In the genomic region with DNA sequence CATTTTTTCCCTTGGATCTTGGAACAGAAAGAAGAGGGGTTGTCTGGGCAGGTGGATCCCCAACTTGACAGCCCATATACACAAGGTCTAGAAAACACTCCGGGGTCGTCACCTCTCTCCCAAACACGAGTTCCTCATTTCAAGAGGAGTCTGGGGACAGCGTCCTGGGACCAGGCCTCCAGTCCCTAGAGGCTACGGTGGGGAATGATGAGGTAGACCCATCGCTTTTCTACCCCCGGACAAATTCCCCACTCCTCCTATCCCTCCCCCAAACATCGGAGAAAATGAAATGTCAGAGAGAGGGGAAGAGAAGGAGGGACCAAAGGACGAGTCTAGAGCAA, we compare ENCODE assay signal across 8 mouse cellular contexts. TPM values are rescaled to one million over a fixed set of nuclear protein-coding genes. Genes with fewer than 3 reads are reported as not detected.
DNase-seq lines count a peak whose midpoint lies in the region; ATAC-seq and TF ChIP-seq lines count a peak whose summit lies in the region.

No protein-coding gene starts in this region.

- H3K4me3 ChIP-seq in cerebellum, adult 2 months (replicated peaks; ENCODE audit: insufficient read depth, low read depth, low read length): peak overlapping the region; percentile 90
- H3K4me3 ChIP-seq in C2C12 (ENCODE audit: insufficient read depth, poor library complexity, severe bottlenecking): peak overlapping the region; percentile 29
- H3K4me3 ChIP-seq in forebrain, embryonic 15.5 days: peak overlapping the region; percentile 61
- peak overlapping the region; percentile 51 for H3K4me3 ChIP-seq in liver, embryonic 16.5 days (ENCODE audit: low read depth, low read length)

- peak overlapping the region; percentile 90 for H3K4me2 ChIP-seq in forebrain, embryonic 15.5 days (replicated peaks)
- H3K4me2 ChIP-seq in liver, embryonic 16.5 days (ENCODE audit: low read depth, low read length): peak overlapping the region; percentile 55

- peak overlapping the region; percentile 99 for H3K27ac ChIP-seq in cerebellum, adult 2 months (ENCODE audit: insufficient read depth, low read length)
- H3K27ac ChIP-seq in forebrain, embryonic 15.5 days (replicated peaks): peak overlapping the region; percentile 50; the same call in 1 of the 2 replicates
- no peak overlapping the region for H3K27ac ChIP-seq in liver, embryonic 16.5 days (ENCODE audit: low read length)

- TF ChIP-seq CTCF in cerebellum, adult 2 months (IDR thresholded peaks at IDR 0.05; ENCODE audit: borderline replicate concordance, insufficient read depth, low read depth, low read length): no peak
- TF ChIP-seq CTCF in C2C12 (IDR thresholded peaks at IDR 0.05; ENCODE audit: control insufficient read depth, insufficient read depth, insufficient read length): no peak

- H3K79me3 ChIP-seq in C2C12 (ENCODE audit: low read depth): no peaks in the 10 kb centered on the region

- peaks cover 24% of the 10 kb centered on the region for H3K4me1 ChIP-seq in cerebellum, adult 2 months (ENCODE audit: control insufficient read depth, insufficient read depth, low read length)
- H3K4me1 ChIP-seq in forebrain, embryonic 15.5 days: peaks cover 20% of the 10 kb centered on the region
- peaks cover 13% of the 10 kb centered on the region for H3K4me1 ChIP-seq in liver, embryonic 16.5 days (ENCODE audit: control insufficient read depth, low read depth, low read length)

- no peaks in the 10 kb centered on the region for H3K27me3 ChIP-seq in cerebellum, adult 2 months (ENCODE audit: control insufficient read depth, insufficient read depth, low read length)
- H3K27me3 ChIP-seq in C2C12 (ENCODE audit: control insufficient read depth, insufficient read depth, insufficient read length): no peaks in the 10 kb centered on the region
- no peaks in the 10 kb centered on the region for H3K27me3 ChIP-seq in forebrain, embryonic 15.5 days
- H3K27me3 ChIP-seq in liver, embryonic 16.5 days (ENCODE audit: control insufficient read depth, insufficient read depth, low read depth, low read length): peaks cover 36% of the 10 kb centered on the region

- no peaks in the 10 kb centered on the region for H3K79me2 ChIP-seq in C2C12 (ENCODE audit: control insufficient read depth, insufficient read depth)

- H3K36me3 ChIP-seq in C2C12 (ENCODE audit: control insufficient read depth, insufficient read depth): no peaks in the 10 kb centered on the region
- H3K36me3 ChIP-seq in forebrain, embryonic 15.5 days: no peaks in the 10 kb centered on the region
- H3K36me3 ChIP-seq in liver, embryonic 16.5 days (ENCODE audit: control insufficient read depth, insufficient read depth): no peaks in the 10 kb centered on the region

- peak overlapping the region; percentile 66 for H3K9ac ChIP-seq in forebrain, embryonic 15.5 days (replicated peaks)
- no peak overlapping the region for H3K9ac ChIP-seq in liver, embryonic 16.5 days (ENCODE audit: low read depth, low read length)

- no peak for DNase-seq in cerebellum, adult 2 months
- DNase-seq in cerebellum, adult 9-10 months: no peak
- no peak for DNase-seq in spleen, adult 18-20 months
- DNase-seq in kidney, adult 9 months: no peak

- no peaks in the 10 kb centered on the region for H3K9me3 ChIP-seq in forebrain, embryonic 15.5 days
- H3K9me3 ChIP-seq in liver, embryonic 16.5 days (replicated peaks; ENCODE audit: control insufficient read depth, low read length): no peaks in the 10 kb centered on the region

- WGBS in cerebellum, adult 2 months: 4% methylated on average over 9 of the region's 9 CpGs
- 7% methylated on average over 9 of the region's 9 CpGs for WGBS in forebrain, embryonic 15.5 days
- WGBS in liver, embryonic 16.5 days (ENCODE audit: insufficient replicate concordance): 5% methylated on average over 9 of the region's 9 CpGs

- ATAC-seq in forebrain, embryonic 15.5 days (replicated peaks): no peak; the same call in 1 of the 2 replicates
- no peak for ATAC-seq in liver, embryonic 16.5 days (ENCODE audit: low read depth)
- no peak for ATAC-seq in megakaryocyte-erythroid progenitor cell, adult 5-6 weeks (replicated peaks; ENCODE audit: low FRiP score, low TSS enrichment, poor library complexity, severe bottlenecking)

- no peak for TF ChIP-seq POLR2A in cerebellum, adult 2 months (IDR thresholded peaks at IDR 0.05; ENCODE audit: borderline replicate concordance, insufficient read depth, low read length)

- H3ac ChIP-seq in C2C12 (ENCODE audit: control insufficient read depth, insufficient read length, low read depth): no peak overlapping the region

TF ChIP-seq in C2C12, 6 proteins besides CTCF, POLR2A, EP300 and RAD21:
- TF ChIP-seq MYOD1 (IDR thresholded peaks at IDR 0.05; ENCODE audit: control insufficient read depth, insufficient read length, low read depth): no peak

RNA-seq across cellular contexts. Expression of a gene that starts 0.8 kb away (rescaled TPM):
- 888 and 918 TPM in 2 replicates for polyA plus RNA-seq in cerebellum, adult 2 months (2012; rRNA removed)
- 5.5 TPM for polyA plus RNA-seq in C2C12 (2012; fragmentation: generic; extraction: Trizol)
- polyA plus RNA-seq in forebrain, embryonic 15.5 days (2015; fragmentation: Nextera tagmentation; extraction: Ambion mirVana): 40.1 and 44.2 TPM in 2 replicates
- 0.40 and 0.43 TPM in 2 replicates for polyA plus RNA-seq in liver, embryonic 16.5 days (2015; fragmentation: Nextera tagmentation; extraction: Ambion mirVana)
- 0.74 TPM in 1 of 2 replicates, not detected in the other for total RNA-seq in megakaryocyte-erythroid progenitor cell, adult 5-6 weeks (2014; fragmentation: Nextera tagmentation)
- total RNA-seq in megakaryocyte-erythroid progenitor cell, adult 5-6 weeks (2017): not detected in 2 replicates

RNA-seq across cellular contexts. Expression of a gene that starts 10.9 kb away (rescaled TPM):
- polyA plus RNA-seq in cerebellum, adult 2 months (2012; rRNA removed): 4.9 and 6.7 TPM in 2 replicates
- 0.13 TPM for polyA plus RNA-seq in C2C12 (2012; fragmentation: generic; extraction: Trizol)
- polyA plus RNA-seq in forebrain, embryonic 15.5 days (2015; fragmentation: Nextera tagmentation; extraction: Ambion mirVana): 3.7 and 4.8 TPM in 2 replicates
- not detected in 2 replicates for polyA plus RNA-seq in liver, embryonic 16.5 days (2015; fragmentation: Nextera tagmentation; extraction: Ambion mirVana)
- 0.77 TPM in 1 of 2 replicates, not detected in the other for total RNA-seq in megakaryocyte-erythroid progenitor cell, adult 5-6 weeks (2014; fragmentation: Nextera tagmentation)
- 6.7 TPM in 1 of 2 replicates, not detected in the other for total RNA-seq in megakaryocyte-erythroid progenitor cell, adult 5-6 weeks (2017)

RNA-seq across cellular contexts. Expression of a gene that starts 12.3 kb away (rescaled TPM):
- polyA plus RNA-seq in cerebellum, adult 2 months (2012; rRNA removed): 83.5 and 90.3 TPM in 2 replicates
- polyA plus RNA-seq in C2C12 (2012; fragmentation: generic; extraction: Trizol): 47.0 TPM
- 22.3 and 24.5 TPM in 2 replicates for polyA plus RNA-seq in forebrain, embryonic 15.5 days (2015; fragmentation: Nextera tagmentation; extraction: Ambion mirVana)
- polyA plus RNA-seq in liver, embryonic 16.5 days (2015; fragmentation: Nextera tagmentation; extraction: Ambion mirVana): 1.3 and 1.7 TPM in 2 replicates
- 12.9 and 14.4 TPM in 2 replicates for total RNA-seq in megakaryocyte-erythroid progenitor cell, adult 5-6 weeks (2014; fragmentation: Nextera tagmentation)
- total RNA-seq in megakaryocyte-erythroid progenitor cell, adult 5-6 weeks (2017): 1.5 and 1.9 TPM in 2 replicates

RNA-seq across cellular contexts. Expression of a gene that starts 12.9 kb away (rescaled TPM):
- not detected in 2 replicates for polyA plus RNA-seq in cerebellum, adult 2 months (2012; rRNA removed)
- not detected for polyA plus RNA-seq in C2C12 (2012; fragmentation: generic; extraction: Trizol)
- polyA plus RNA-seq in forebrain, embryonic 15.5 days (2015; fragmentation: Nextera tagmentation; extraction: Ambion mirVana): not detected in 2 replicates
- polyA plus RNA-seq in liver, embryonic 16.5 days (2015; fragmentation: Nextera tagmentation; extraction: Ambion mirVana): not detected in 2 replicates
- total RNA-seq in megakaryocyte-erythroid progenitor cell, adult 5-6 weeks (2014; fragmentation: Nextera tagmentation): not detected in 2 replicates
- not detected in 2 replicates for total RNA-seq in megakaryocyte-erythroid progenitor cell, adult 5-6 weeks (2017)

RNA-seq across cellular contexts. Expression of a gene that starts 27.5 kb away (rescaled TPM):
- 320 and 329 TPM in 2 replicates for polyA plus RNA-seq in cerebellum, adult 2 months (2012; rRNA removed)
- polyA plus RNA-seq in C2C12 (2012; fragmentation: generic; extraction: Trizol): 294 TPM
- 652 and 676 TPM in 2 replicates for polyA plus RNA-seq in forebrain, embryonic 15.5 days (2015; fragmentation: Nextera tagmentation; extraction: Ambion mirVana)
- 80.7 and 83.6 TPM in 2 replicates for polyA plus RNA-seq in liver, embryonic 16.5 days (2015; fragmentation: Nextera tagmentation; extraction: Ambion mirVana)
- 110 and 141 TPM in 2 replicates for total RNA-seq in megakaryocyte-erythroid progenitor cell, adult 5-6 weeks (2014; fragmentation: Nextera tagmentation)
- total RNA-seq in megakaryocyte-erythroid progenitor cell, adult 5-6 weeks (2017): 66.5 and 83.5 TPM in 2 replicates

Comparison
In these comparisons a context has a peak if more than half of its experiments do, and no peak if none do; other contexts are left out.
1. H3K4me3 ChIP-seq: peak in every context shown above with its lines; median percentile 90 in cerebellum, adult 2 months; 61 in forebrain, embryonic 15.5 days; 51 in liver, embryonic 16.5 days; 29 in C2C12.
2. RNA of a gene that starts 0.8 kb away (polyA plus RNA-seq): 888 to 918 TPM in cerebellum, adult 2 months; 40.1 to 44.2 TPM in forebrain, embryonic 15.5 days, 5.5 TPM in C2C12 (single experiment) and 0.40 to 0.43 TPM in liver, embryonic 16.5 days; every median in the first group is over 10 times any median in the second.